Mouse (Mus musculus) urinary bladder, postnatal 10 days (tissue): ENCODE measurements at regions not wholly inside any gene's neighbourhood (a gene's known extent, or its start where the extent isn't known, plus 50 kb on each side); places are given as distances from the start of the nearest gene placed in this dataset.

Experiments used
- DNase-seq: peaks from one replicate; pipeline ENCODE4 v3.0.0; 2022; ENCODE audit warnings: low spot score

GRCm38 (mm10) chr1:194208034-194209000, 409.7 kb upstream of the Plxna2 start:
- DNase-seq, result no peak

- DNase-seq, result no peak
Observed at GRCm38 (mm10) chr1:194197516-194197915, 420.5 kb upstream of the Plxna2 start.

GRCm38 (mm10) chr1:194182293-194182692, 435.7 kb upstream of the Plxna2 start:
- no peak for DNase-seq

GRCm38 (mm10) chr1:194161469-194161868, 456.5 kb upstream of the Plxna2 start:
- no peak for DNase-seq

- no peak for DNase-seq
Observed at GRCm38 (mm10) chr1:194160761-194161461, 457.1 kb upstream of the Plxna2 start.

- no peak for DNase-seq
Observed at GRCm38 (mm10) chr1:194157268-194157667, 460.8 kb upstream of the Plxna2 start.

- no peak for DNase-seq
Observed at GRCm38 (mm10) chr1:194148416-194149364, 469.3 kb upstream of the Plxna2 start.

- DNase-seq, result no peak
Observed at GRCm38 (mm10) chr1:194117631-194118360, 500.2 kb upstream of the Plxna2 start.

- DNase-seq, result no peak
Observed at GRCm38 (mm10) chr1:194114399-194114798, 503.6 kb upstream of the Plxna2 start.

GRCm38 (mm10) chr1:194111931-194112330, 506.1 kb upstream of the Plxna2 start:
- DNase-seq, result no peak

- DNase-seq, result no peak
Observed at GRCm38 (mm10) chr1:194109172-194110071, 508.6 kb upstream of the Plxna2 start.

- DNase-seq, result no peak
Observed at GRCm38 (mm10) chr1:194108132-194108531, 509.9 kb upstream of the Plxna2 start.

- no peak for DNase-seq
Observed at GRCm38 (mm10) chr1:194107271-194107938, 510.6 kb upstream of the Plxna2 start.

- DNase-seq, result no peak
Observed at GRCm38 (mm10) chr1:194089918-194090548, 528.0 kb upstream of the Plxna2 start.

- DNase-seq, result no peak
Observed at GRCm38 (mm10) chr1:194058512-194058911, 559.5 kb upstream of the Plxna2 start.

- DNase-seq, result no peak
Observed at GRCm38 (mm10) chr1:194056544-194056943, 561.5 kb upstream of the Plxna2 start.

GRCm38 (mm10) chr1:194049746-194050351, 568.2 kb upstream of the Plxna2 start:
- DNase-seq, result no peak
